Mouse (Mus musculus): Measurements from ENCODE around the gene Pskh1.

Pskh1 gene

GRCm38 (mm10) chr8:105900180-105900940 is at the start of gene Pskh1:
TSS of gene Pskh1 (plus strand) at chr8:105900441.
- DNase-seq, result peak; percentile 84 to 89

- DNase-seq, result no peak
Measured at GRCm38 (mm10) chr8:105850611-105851010, 49.6 kb upstream of the Pskh1 start.

DNA sequence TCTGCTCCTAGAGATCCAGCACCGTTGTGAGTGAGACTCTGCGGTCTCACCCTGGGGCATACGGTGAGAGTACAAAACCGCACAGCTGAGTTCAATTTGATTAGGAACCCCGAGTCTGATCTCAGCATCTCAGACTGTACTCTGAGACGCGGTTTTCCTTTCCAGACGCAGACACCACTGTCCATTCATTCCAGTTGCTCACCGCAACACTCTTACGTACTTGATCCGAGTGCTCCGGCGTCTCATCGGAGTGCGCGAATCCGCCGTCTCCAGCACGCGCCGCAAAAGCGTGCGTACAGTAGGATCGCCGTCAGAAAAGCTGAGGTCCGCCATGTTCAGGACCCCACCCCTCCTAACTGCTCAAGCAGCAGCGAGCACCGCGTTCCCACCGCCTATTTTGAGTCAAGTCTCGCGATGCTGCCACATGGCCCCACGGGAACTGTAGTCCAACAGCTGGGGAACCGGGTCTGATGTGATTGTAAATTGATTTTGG is 48.5 kb upstream of the Pskh1 start:
- DNase-seq, result peak; percentile 74 to 85

DNA sequence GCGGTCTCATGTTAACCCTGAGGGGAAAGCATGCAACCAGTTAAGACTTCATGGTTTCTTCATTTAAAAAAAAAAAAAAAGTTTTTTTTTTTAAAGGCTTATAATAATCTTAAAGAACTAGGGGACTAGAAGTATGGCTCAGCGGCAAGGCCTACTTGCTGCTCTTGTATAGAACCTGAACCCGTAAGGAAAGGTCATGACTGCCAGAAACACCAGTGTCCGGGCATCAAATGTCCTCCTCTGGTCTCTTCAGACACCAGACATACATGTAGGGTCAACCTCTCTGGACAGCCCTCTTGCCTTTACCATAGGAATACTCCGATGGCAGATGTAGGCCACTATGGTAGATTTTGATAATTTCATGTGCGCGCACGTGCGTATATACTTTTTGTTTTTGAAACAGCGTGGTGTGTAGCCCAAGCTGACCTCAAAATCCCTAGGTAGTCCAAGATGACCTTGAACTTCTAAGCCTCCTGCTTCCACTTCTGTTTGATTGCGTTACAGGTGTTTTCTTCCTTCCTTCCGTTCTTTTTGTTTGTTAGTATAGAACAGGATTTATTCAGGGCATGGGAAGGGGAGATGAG is 48.0 kb upstream of the Pskh1 start:
- DNase-seq, result peak in 1 of 2 experiments; percentile 10

DNA sequence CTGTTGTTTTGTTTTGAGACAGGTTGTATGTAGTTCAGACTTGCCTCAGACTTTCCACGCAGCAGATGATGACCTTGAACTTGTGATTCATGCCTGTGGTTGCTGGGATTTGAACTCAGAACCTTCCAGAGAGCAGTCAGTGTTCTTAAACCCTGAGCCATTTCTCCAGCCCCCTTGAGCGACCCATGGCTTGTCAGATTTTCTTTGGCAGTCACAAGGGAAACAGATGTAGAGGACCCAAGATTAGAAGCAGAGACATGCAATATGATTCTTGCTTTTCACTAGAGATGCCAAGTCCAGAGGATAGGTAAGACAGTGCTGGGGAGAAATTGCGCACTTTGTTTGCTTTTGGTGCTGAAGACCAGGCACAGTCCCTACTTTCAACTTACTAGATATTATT is 47.1 kb upstream of the Pskh1 start, which contains the start of gene Cenpt:
Gene Cenpt (minus strand): TSS at position 101 of the 400 bp plus-strand sequence.
- no peak for DNase-seq

DNA sequence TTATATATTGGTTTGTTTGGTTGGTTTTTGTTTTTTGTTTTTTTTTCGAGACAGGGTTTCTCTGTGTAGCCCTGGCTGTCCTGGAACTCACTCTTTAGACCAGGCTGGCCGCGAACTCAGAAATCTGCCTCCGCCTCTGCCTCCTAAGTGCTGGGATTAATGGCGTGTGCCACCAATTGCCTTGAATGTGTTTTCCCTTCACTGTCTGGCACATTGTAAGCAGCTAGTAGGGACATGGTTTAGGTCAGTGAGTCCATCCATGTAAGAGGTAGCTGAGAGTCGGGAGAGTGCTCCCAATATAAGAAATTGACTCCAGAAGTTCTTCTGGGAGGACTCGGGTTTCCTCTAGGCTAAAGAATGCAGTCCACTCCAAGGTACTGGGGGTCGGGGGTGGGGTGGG is 45.9 kb upstream of the Pskh1 start:
- DNase-seq, result peak in 1 of 2 experiments; percentile 16

DNA sequence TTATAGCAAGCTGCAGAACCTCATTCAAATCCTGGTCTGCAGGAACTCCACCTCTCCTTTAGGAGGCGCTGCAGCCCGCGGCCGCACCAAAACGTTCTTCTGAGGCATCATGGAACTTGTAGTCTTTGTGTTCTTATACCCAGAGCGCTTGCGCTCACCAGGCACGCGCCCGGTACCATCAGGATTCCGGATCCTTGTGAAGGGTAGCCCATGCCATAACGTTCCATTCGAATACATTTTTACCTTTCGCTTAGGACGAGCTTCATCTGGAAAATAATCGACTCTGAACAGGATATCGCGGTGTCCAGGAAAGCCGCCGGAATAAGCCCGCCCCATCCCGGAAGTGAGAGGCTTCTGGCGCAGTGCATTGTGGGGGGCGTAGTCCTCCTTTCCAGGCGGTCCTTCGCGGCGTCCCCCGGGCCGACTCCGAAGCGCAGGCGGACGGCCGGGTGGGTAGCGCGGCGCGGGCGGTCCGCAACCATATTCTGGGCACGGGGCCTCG is 45.5 kb upstream of the Pskh1 start, which contains the start of gene Thap11:
Gene Thap11 (plus strand): TSS at position 418 of the 502 bp plus-strand sequence.
- DNase-seq, result peak; percentile 84 to 94

DNA sequence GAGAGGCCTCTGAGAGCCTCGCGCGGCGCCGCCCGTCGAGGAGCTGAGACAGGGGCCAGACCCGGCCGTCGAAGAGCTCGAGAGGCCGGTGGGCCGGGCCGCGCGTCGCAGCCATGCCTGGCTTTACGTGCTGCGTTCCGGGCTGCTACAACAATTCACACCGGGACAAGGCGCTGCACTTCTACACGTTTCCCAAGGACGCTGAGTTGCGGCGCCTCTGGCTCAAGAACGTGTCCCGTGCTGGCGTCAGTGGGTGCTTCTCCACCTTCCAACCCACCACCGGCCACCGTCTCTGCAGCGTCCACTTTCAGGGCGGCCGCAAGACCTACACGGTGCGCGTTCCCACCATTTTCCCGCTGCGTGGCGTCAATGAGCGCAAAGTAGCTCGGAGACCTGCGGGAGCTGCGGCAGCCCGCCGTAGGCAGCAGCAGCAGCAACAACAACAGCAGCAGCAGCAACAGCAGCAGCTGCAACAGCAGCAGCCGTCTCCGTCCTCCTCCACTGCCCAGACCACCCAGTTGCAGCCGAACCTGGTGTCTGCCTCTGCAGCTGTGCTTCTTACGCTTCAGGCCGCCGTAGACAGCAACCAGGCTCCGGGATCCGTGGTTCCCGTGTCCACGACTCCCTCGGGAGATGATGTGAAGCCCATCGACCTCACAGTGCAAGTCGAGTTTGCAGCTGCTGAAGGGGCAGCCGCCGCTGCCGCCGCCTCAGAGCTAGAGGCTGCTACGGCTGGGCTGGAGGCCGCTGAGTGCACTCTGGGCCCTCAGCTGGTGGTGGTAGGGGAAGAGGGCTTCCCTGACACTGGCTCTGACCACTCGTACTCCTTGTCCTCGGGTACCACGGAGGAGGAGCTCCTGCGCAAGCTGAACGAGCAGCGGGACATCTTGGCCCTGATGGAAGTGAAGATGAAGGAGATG is 44.7 kb upstream of the Pskh1 start:
- peak in 1 of 2 experiments; percentile 18 for DNase-seq

DNA sequence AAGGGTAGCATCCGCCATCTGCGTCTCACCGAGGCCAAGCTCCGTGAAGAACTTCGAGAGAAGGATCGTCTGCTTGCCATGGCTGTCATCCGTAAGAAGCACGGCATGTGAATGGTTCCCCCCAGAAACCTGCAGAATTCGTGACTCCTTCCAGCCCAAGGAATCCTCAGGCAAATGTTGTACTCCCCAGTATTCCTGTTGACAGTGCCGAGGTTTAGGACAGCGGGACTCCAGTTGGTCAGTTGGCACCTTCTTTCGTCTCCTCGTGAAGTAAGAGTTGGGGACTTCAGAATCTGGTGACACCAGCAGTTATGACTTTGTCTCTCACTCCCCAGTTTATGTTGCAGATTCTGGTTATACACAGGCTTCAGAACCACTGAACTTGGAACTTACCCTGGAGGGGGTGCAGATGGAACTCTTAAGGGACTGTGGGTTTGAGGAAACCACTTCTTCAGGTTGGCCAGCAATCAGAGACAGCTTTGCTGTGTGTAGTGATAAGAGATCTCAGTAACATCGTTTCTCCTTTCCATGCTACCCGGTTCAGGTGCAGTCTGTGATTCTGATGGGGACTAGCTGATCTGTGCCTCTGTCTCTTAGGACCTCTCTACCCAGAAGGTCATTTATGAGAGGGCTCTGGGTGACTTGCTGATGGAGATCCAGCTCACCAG is 43.9 kb upstream of the Pskh1 start:
- no peak for DNase-seq

GRCm38 (mm10) chr8:105858495-105858894 is 41.7 kb upstream of the Pskh1 start:
- no peak for DNase-seq

DNA sequence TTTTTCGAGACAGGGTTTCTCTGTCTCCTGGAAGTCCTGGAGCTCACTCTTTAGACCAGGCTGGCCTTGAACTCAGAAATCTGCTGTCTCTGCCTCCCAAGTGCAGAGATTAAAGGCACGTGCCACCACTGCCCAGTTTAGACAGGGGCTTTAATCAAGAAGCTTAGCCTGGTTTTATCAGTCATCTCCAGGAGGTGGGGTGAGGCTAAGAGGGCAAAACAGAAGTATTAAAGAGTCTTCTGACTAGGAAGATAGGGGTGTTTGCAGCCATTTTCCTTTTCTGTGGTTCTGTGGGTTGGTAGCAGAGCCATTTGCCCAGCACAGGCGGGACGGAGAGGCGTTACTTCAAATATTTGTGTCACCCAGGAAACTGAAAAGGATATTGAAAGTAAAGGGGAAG is 40.9 kb upstream of the Pskh1 start:
- DNase-seq, result no peak

DNA sequence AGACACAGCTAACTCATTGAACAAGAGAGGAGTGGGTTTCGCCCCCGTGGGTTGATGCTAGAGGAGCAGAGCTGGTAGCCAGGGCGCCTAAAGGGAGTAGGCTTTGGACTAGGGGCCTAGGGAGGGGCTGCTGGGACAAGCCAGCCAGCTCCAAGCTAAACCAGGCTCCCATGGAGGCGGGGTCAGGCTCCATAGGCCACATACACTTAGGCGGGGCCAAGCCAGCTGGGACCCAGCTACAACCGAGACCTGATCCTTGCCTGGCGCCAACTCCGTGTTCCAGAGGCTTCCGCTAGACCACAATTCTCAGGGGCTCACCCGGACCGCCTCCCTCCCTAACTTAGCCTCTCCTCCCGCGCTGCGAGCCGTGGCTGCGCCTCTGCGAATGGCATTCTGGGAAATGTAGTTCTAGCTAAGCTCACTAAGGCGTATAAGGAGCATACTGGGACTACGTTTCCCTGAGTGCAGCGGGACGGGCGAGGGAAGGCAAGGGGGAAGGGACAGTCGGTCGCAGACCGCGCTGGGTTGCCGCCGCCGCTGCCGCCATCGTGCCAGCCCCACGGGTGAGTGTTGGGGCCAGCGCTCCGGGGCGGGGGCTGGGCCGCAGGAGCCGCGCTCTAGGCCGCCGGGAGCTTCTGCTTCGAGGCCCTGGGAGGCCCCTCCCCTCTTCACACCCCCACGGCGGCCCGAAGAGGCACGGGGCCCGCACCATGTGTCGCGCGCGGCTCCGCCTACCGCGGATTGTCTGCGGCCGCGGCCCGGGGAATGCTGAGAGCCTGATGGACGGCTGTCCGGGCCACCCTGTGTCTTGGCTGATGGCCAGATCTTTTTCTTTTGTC is 39.9 kb upstream of the Pskh1 start, which contains the start of gene Nutf2:
Gene Nutf2 (plus strand): TSS at position 438 of the 839 bp plus-strand sequence.
- peak; percentile 77 to 86 for DNase-seq

GRCm38 (mm10) chr8:105861951-105862350 is 38.3 kb upstream of the Pskh1 start:
- DNase-seq, result peak in 1 of 2 experiments; percentile 33

- DNase-seq, result no peak
Measured at GRCm38 (mm10) chr8:105866364-105867029, 33.7 kb upstream of the Pskh1 start.

DNA sequence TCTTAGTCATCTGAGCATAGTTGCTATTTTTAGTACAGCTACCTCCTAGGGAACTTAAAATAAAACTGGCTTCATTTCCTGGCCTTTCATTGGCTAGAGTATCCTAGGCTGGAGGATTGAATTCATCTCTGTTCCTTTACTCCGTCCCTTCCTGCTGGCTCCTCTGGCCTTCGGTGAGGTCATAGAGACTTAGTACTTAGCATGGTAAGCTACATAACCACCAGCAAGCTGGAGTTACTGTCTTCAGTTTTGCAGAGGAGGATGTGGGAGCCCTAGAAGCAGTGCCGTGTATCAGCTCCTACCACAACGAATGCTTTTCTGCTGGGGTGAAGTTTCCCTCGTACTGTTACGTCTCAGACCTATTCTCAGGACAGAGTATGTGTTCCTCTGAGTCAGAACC is 25.9 kb upstream of the Pskh1 start:
- no peak for DNase-seq

GRCm38 (mm10) chr8:105880754-105881520 is 19.3 kb upstream of the Pskh1 start, which contains the start of gene Edc4:
TSS of gene Edc4 (plus strand) at chr8:105880881.
- peak; percentile 68 to 87 for DNase-seq

DNA sequence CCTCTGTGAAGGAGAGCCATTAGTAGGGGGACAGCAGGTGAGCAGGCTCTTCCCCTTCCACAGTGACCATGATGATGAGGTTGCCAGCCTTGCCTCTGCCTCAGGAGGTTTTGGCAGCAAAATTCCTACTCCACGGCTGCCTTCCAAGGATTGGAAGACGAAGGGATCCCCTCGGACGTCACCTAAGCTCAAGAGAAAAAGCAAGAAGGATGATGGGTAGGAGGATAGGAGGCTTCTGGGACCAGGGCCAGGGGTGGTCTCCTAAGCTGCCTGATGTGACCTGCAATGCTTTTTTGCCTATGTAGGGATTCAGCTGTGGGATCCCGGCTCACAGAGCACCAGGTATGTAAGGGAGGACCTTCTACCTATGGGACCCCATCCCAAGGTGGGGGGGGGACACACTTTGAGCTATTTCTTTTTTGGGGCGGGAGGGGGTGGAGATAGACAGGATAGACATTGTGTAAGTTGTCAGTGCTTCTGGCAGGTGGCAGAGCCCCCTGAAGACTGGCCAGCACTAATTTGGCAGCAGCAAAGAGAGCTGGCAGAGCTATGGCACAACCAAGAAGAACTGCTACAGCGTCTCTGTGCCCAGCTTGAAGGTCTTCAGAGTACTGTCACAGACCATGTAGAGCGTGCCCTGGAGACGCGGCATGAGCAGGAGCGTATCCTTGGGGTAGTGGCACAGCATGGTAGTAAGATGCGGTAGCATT is 10.3 kb upstream of the Pskh1 start:
- no peak for DNase-seq

DNA sequence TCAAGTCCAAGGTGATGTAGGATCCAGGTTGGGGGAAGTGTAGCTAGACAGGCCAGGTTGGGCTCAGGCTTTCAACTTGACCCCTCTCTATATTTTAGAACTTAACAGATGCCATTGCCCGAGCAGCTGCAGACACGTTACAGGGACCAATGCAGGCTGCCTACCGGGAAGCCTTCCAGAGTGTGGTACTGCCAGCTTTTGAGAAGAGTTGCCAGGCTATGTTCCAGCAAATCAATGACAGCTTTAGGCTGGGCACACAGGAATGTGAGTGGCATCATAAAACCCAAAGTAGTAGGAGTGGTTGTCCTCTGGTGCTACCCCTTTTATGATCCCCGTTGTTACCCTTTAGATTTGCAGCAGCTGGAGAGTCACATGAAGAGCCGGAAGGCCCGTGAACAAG is 9.4 kb upstream of the Pskh1 start:
- DNase-seq, result no peak

GRCm38 (mm10) chr8:105892432-105892831 is 7.8 kb upstream of the Pskh1 start:
- peak in 1 of 2 experiments; percentile 33 for DNase-seq

Data from spleen, adult 18-20 months (tissue).